Mouse (Mus musculus): ENCODE data around the gene Tprgl. TPM values are rescaled to one million over a fixed set of nuclear protein-coding genes. Genes with fewer than 3 reads are reported as not detected.

Tprgl gene
- 100 to 1,000 TPM; 156 to 166 TPM for total RNA-seq (2021)
- long read RNA-seq, experiment 1, transcript Tprgl-201 (4 exons, 1,724 nt) = major isoform, 311 of 344 reads
- long read RNA-seq, experiment 1, partial matches to known transcripts = 1 of 344 reads
- long read RNA-seq, experiment 1, other reads (novel, unspliced or antisense) = 27 of 344 reads
- long read RNA-seq, experiment 2, transcript Tprgl-201 (4 exons, 1,724 nt) = major isoform, 396 of 444 reads
- long read RNA-seq, experiment 2, transcript Tprgl-203 (2 exons, 947 nt) = minor isoform, 8 of 444 reads
- long read RNA-seq, experiment 2, partial matches to known transcripts = 1 of 444 reads
- long read RNA-seq, experiment 2, other reads (novel, unspliced or antisense) = 34 of 444 reads

DNA sequence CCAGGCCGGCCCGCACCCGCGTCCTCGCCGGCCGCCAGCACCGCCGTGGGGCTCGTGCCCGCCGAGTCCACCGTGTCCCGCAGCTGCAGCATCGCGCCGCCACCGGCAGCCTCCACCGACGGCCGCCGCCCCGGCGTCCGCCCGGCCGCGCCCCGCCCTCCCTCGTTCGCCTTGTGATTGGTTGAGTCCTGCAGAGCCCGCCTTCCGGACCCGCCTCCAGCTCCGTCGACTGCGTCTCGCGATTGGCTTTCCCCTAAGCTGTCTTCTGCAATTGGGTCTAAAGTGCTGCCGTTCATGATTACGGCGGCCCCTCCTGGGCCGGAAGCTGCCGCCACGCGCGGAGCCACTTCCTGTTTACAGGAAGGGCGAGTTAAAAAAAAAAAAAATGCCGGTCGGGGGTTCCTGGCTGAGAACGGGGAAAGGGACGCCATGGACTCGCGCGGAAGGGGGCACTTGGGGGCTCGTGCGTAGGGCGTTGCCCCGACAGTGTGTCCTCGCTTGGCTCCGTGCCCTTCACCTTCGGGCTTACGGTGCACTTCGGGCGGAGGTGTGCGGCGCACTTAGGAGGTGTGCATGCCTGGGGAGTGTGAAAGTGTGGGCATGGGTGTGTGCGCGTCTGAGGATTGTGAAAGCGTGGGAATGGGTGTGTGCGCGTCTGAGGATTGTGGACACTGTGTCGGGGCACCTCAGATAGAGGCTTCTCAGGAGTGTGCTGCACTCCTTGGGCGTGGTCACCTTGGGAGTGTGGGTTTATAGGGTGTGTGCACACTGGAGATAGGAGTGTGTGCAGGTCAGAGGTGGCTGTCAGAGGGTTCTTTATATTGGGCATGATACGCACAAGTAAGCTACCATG is at the start of gene Tprgl:
TSS of gene Tprgl (minus strand) at position 129 of the 853 bp plus-strand sequence.
- peak; percentile 95 to 97 for DNase-seq (ENCODE audit: low spot score in 2 of 2)

GRCm38 (mm10) chr4:154209825-154210224 is 49.4 kb upstream of the Tprgl start:
- no peak for DNase-seq (ENCODE audit: low spot score in 2 of 2)

GRCm38 (mm10) chr4:154209054-154209453 is 48.6 kb upstream of the Tprgl start:
- DNase-seq (ENCODE audit: low spot score in 2 of 2) = no peak

- peak; percentile 57 to 68 for DNase-seq (ENCODE audit: low spot score in 2 of 2)
Measured at GRCm38 (mm10) chr4:154207261-154207660, 46.8 kb upstream of the Tprgl start.

DNA sequence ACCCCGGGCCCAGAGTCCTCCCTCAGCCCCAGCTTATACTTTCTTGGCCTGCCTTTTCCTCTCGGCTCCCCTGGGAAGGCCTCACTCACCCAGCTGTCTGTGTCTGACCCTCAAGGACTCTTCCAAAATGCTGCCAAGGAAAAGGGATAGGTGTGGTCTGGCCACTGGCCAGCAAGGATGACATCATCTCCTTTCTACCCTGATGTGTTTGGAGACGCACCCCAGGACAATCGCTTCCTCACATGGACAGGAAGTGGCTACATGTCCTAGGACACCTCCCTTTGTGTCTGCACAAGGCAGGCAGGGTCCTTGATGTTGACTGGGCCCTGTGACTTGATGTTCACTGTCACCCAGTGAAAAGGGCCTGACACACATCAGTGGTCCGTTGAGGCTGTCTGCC is 44.9 kb upstream of the Tprgl start:
- DNase-seq (ENCODE audit: low spot score in 2 of 2) = no peak

GRCm38 (mm10) chr4:154204532-154204931 is 44.1 kb upstream of the Tprgl start:
- DNase-seq (ENCODE audit: low spot score in 2 of 2) = no peak

GRCm38 (mm10) chr4:154201511-154201910 is 41.0 kb upstream of the Tprgl start:
- DNase-seq (ENCODE audit: low spot score in 2 of 2) = no peak

- DNase-seq (ENCODE audit: low spot score in 2 of 2) = no peak
Measured at GRCm38 (mm10) chr4:154198377-154198961, 38.0 kb upstream of the Tprgl start.

DNA sequence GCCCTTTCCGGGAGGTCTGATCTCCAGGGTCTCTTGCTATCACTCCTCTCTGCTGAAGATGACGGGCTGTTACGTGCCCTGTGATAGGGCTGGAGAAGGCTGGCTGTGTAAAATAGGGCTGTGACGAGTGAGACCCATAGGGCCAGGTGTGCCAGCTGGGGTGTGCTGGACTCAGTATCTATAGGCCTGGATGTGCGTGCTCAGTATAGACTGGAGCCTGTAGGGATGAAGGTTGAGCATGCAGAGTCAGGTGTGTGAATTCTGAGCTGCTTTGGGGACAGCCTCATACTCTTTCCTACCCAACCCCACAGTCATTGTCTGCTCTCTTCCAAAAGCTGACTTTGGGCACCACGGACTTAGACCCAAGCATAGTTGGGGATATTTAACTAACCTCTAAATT is 37.5 kb upstream of the Tprgl start:
- DNase-seq (ENCODE audit: low spot score in 2 of 2) = no peak

- no peak for DNase-seq (ENCODE audit: low spot score in 2 of 2)
Measured at GRCm38 (mm10) chr4:154188948-154189347, 28.5 kb upstream of the Tprgl start.

GRCm38 (mm10) chr4:154186002-154186537 is 25.6 kb upstream of the Tprgl start:
- DNase-seq (ENCODE audit: low spot score in 2 of 2) = no peak

GRCm38 (mm10) chr4:154185001-154185400 is 24.5 kb upstream of the Tprgl start:
- no peak for DNase-seq (ENCODE audit: low spot score in 2 of 2)

GRCm38 (mm10) chr4:154183566-154183965 is 23.1 kb upstream of the Tprgl start:
- no peak for DNase-seq (ENCODE audit: low spot score in 2 of 2)

DNA sequence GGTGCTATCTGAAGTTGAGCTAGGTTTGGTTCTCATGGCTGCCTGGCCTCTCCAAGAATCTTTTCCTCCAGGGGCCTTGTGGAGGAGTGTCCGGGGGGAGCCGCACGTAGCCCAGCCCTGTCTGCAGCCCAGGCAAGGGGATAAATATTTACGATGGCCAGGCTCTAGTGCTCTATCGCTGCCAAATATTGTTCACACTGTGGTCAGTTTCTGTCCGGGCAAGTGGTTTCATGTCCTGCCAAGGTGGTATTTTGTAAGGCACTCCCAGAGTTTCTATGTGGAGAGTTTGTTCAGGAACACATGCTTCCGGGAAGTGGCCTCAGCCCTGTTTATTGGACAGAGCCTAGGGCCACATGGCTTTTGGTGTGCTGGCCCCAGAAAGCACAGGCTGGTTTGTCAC is 20.5 kb upstream of the Tprgl start:
- DNase-seq (ENCODE audit: low spot score in 2 of 2) = no peak

DNA sequence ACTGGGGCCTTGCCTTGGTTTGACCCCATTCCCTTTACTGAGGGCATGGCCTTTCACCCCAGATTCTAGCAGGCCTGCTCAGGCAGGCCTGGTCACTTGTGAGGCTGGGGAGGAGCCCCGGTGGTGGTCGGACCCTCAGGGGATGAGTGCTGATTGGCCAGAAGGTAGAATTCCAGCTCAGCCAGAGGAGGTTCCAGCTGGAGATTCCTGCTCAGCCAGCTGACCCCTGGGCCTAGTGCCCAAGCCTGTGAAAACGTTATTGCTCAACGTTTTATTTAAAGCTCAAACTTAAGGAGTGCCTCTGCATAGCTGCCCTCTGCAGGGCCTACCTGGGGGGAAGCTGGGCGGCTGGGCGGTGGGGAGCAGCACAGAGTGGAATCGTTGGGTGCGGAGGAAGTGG is 16.8 kb upstream of the Tprgl start:
- no peak for DNase-seq (ENCODE audit: low spot score in 2 of 2)

GRCm38 (mm10) chr4:154171931-154172604 is 11.6 kb upstream of the Tprgl start:
- no peak for DNase-seq (ENCODE audit: low spot score in 2 of 2)

GRCm38 (mm10) chr4:154171151-154171930 is 10.9 kb upstream of the Tprgl start:
- no peak for DNase-seq (ENCODE audit: low spot score in 2 of 2)

DNA sequence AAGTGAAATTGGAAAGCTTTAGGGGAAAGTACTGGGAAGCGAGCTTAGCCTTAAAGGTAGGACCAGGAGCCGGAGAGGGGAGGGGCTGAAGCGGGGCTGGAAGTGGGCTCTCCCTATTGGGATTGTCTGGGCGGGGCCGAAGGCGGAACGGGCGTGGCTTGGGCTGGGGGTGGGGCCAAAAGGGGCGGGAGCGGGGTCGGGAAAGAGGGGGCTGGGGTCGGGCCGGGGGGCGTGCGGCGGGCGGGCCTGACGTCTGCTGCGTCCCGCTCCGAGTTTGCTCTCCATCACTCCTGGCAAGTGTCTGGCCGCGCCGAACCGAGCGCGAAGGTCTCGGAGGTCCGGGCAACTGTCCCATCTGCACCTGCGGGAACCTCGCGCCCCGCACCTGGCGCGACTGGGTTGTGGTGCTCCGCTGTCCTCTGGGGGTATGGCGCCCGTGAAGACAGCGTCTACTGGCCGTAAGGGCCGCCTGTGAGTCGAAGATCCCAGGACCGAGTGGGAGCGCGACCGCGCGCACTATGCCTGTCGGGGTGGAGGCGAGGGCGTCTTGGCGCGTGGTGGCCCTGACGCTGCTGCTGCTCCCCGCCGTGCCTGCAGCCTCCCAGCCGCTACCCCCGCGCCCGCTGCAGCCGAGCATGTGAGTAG is 10.2 kb upstream of the Tprgl start, which contains the start of gene Megf6:
TSS of gene Megf6 (plus strand) at position 225 of the 645 bp plus-strand sequence.
- DNase-seq (ENCODE audit: low spot score in 2 of 2) = no peak

DNA sequence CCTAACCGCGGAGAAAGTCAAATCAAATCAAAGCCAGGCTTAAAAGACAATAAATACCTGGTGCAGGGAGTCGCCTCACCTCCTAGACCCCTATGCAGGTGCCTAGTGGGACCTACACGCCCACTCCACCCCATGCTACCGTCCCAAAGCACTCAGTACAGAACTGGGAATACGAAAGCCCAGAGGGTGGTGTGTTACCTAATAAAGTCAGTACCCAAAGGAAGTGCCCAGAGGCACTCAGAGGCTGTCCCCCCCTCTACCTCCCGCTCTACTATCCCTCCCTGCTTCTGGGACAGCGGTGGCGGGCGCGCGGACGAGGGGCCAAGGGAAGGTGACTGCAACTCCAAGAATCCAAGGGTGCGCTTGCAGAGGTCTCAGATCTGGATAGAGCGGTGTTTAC is 9.6 kb upstream of the Tprgl start:
- no peak for DNase-seq (ENCODE audit: low spot score in 2 of 2)

- peak in 1 of 2 experiments; percentile 48 for DNase-seq (ENCODE audit: low spot score in 2 of 2)
Measured at GRCm38 (mm10) chr4:154167053-154167452, 6.6 kb upstream of the Tprgl start.
